Mouse (Mus musculus): ENCODE measurements around the gene Pbx1.

The Pbx1 gene

GRCm38 (mm10) chr1:168307275-168308182 lies 124.5 kb downstream of the Pbx1 start:
- DNase-seq (ENCODE audit: low read depth, low spot score), result no peak

- no peak for DNase-seq (ENCODE audit: low read depth, low spot score)
Measured at GRCm38 (mm10) chr1:168300505-168300904, 131.6 kb downstream of the Pbx1 start.

GRCm38 (mm10) chr1:168299928-168300365 lies 132.1 kb downstream of the Pbx1 start:
- no peak for DNase-seq (ENCODE audit: low read depth, low spot score)

DNA sequence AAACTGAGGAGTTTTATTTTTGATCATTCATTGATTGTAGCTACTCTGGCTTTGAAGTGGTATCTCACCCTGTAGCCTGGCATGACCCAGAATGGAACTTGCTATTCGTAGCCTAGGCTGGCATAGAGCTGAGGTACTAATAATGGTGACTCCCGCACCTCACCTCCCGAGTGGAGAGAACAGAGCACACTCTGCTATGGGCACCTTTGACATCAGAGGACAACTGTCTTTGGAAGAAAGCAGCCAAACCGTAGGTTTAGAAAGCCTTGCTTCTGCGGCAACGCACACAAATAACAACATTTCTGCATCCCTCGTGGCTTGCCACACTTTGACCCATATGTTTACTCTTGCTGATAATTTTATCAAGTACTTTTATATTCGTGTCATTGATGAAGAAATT lies 132.9 kb downstream of the Pbx1 start:
- DNase-seq (ENCODE audit: low read depth, low spot score), result no peak

DNA sequence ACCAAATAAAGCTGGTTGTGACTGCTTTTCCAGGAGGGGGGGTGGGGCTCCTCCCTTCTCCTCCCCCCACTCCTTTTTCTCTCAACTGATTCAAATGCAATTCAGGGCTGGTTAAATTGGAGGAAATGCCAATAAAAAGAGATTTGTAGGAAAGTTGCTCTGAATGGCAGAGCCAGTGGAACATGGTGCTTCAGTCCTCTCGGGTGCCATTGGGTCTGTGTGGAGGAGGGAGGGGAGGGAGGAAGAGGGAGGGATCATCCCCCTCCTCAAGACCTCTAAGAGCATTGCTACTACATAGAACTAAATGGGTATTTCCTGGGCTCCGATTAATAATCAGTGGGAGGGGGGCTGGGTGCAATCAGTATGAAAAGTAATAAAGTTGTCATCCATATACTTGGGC lies 135.8 kb downstream of the Pbx1 start:
- no peak for DNase-seq (ENCODE audit: low read depth, low spot score)

DNA sequence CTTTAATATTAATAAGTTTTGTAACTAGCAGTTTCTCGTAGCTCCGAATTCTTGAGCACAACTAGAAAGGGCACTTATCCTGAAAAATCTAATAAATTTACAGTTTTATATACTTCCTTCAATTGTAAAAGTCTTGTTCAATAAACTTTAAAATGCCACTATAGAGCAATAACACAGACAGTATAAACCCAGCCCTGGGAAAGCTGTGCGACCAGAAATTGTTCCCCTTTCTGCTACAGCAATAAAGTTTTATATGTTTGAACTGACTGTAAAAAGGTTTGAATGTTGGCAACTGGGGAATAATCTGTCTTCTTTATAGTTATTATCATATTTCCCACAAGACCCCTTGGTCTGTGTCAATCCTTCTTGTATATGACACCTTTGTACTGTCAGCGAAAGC lies 136.3 kb downstream of the Pbx1 start:
- DNase-seq (ENCODE audit: low read depth, low spot score), result no peak

GRCm38 (mm10) chr1:168293673-168294072 lies 138.4 kb downstream of the Pbx1 start:
- DNase-seq (ENCODE audit: low read depth, low spot score), result no peak

- DNase-seq (ENCODE audit: low read depth, low spot score), result no peak
Measured at GRCm38 (mm10) chr1:168292106-168292505, 140.0 kb downstream of the Pbx1 start.

DNA sequence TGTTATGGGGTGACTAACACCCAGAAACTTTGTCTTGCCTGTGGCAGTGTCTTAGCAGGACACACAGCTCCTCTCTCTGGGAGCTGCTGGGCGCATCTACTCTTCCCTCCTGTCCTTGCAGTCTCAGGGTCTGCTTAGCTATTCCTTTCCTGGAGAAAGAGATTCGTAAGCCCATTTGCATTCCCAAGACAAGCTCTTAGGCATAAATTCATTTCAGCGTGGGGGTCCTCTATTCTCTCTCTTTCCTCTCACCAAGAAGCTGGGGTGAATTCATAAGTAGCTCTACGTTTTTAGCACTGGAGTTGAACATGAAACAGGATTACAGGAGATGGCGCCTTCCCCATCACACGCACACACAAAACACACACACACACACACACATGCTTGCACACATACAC lies 140.4 kb downstream of the Pbx1 start:
- DNase-seq (ENCODE audit: low read depth, low spot score), result no peak

GRCm38 (mm10) chr1:168291001-168291642 lies 140.9 kb downstream of the Pbx1 start:
- DNase-seq (ENCODE audit: low read depth, low spot score), result no peak

DNA sequence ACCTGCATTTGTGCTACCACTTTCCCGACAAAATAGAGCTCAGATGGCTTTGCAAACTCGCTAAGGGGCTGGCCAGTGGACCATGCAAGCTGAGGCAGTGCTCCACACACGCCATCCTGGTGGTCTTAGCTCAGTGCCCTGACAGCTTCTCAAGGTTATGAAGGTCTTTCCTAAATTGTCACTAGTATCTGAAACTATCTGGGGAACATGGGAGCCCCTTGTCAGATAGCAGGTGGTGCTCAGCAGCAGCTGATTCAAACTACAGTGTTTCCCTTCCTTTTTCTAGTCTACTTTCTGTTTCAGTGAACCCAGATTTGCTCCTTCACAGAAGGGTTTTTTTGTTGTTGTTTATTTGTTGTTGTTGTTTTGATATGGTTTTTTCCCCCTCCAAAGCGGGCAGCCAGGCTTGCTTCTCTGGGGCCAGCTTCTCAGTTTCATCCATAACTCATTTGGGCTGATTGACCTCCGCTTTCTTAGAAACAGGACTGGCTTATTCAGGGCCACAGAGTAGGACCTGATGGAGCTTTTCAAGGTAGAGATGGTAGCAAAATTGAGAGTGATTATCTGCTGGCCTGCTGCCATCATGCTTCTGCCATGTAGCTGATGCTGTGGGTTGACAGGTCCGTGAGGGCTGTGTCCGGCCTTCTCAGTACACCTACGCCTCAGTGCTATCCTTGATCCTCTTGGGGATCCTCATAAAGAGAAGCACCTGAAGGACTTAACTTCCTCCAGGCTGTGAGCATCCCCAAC lies 141.7 kb downstream of the Pbx1 start:
- DNase-seq (ENCODE audit: low read depth, low spot score), result no peak

GRCm38 (mm10) chr1:168288891-168289545 lies 143.1 kb downstream of the Pbx1 start:
- no peak for DNase-seq (ENCODE audit: low read depth, low spot score)

GRCm38 (mm10) chr1:168287843-168288591 lies 144.1 kb downstream of the Pbx1 start:
- no peak for DNase-seq (ENCODE audit: low read depth, low spot score)

DNA sequence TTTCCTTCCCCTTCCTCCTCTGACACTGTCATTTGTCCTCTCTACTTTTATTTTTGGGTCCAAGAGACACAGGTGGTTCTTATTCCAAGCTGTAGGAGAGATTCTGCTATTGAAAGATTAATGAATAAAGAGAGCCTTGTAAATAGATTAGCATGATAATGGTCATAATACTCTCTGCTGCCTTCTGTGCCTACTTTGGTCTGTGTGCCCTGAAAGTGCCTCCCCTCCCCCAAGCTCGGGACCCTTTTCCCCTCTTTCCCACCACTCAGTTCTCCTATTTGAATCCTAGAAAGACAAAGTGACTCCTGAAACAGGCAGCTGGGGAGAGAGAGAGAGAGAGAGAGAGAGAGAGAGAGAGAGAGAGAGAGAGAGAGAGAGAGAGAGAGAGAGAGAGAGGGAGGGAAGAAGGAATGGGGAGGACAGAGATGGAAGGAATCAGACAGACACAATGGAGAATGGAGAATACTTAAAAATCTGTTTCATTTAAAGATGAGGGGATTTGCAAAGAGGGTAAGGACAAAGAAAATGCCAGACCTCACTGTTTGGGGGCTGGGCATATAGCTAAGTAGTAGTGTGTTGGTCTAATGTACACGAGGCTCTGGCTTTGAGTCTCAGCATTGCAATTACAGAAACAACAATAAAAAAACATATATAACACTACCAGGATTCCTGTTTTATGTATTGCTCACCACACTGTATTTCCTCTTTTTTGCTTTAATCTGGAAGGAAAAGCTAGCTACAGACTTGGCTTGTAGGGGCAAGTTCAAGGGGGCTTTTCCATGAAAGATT lies 145.0 kb downstream of the Pbx1 start:
- DNase-seq (ENCODE audit: low read depth, low spot score), result no peak

DNA sequence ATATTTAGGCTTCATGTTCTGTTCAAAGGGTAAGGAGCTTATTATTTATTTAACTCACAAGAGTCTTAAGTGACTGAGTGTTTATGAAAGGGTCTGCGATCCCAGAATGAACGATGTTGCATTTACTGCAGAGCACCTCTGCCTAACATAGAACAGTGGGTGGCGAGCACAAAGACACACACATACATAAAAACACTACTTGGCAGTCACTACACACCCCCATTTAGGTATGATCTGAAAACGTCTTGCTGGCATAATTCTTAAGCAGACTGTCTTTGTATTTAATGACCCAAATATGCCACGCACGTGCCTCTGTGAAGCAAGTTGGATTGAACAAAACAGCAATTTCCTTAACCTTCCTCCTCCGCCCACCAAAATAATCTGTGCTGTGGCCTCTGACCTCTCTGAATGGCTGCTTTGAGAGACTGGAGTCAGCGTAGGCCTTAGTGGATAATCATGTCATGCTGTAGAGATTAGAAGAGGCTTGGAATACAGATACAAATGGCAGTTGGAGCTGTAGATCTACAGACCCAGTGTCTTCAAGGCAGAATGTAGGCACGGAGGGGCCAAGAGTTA lies 147.4 kb downstream of the Pbx1 start:
- DNase-seq (ENCODE audit: low read depth, low spot score), result no peak

DNA sequence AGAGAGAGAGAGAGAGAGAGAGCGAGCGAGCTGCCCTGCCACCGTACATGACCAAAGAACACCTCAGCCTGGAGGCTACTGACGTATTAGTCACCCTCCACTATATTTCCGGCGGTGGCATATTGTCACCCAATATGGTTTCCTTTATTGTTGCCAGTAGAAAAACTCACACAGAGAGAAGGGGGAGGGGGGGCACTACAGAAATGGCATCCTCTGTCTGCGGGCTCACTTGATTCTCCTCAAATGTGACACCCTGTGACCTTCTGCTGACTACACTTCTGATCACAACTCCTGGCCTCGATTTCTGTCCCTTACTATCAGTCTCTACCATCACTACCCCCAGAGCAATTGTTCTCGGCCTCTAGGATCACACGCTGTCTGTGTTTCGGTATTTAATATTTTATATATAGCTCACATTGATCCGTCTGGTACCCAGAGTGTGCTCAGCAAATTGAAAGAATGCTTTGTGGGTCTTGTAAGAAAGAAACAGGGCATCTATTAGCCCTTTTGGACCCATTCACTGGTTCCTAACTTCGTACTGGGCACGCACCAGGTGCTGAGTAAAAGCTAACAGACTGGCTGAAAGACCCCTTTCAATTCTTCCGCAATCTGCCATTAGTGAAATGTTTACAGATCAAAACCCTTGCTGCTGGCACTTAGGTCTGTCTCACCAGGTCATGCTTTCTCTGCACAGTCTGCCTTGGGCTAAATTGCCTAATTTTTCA lies 148.1 kb downstream of the Pbx1 start:
- DNase-seq (ENCODE audit: low read depth, low spot score), result no peak

DNA sequence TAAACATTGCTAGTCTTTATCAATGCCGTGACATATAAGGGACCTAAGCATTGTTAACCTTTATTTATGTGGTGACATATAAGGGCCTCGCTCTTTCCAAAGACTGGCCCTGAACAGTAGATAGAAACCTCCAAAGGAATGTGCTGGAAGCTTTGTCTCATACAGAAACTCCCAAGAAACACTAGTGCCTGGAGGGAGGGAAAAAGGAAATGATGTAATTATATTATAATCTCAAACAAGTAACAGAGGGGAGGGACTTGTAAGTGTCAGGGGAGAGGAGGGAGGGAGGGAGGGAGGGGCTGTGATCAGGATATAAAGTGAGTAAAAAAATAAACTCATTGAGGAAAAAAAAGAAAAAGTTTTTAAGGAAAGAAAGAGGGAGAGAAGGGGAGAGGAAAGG lies 148.6 kb downstream of the Pbx1 start:
- no peak for DNase-seq (ENCODE audit: low read depth, low spot score)

DNA sequence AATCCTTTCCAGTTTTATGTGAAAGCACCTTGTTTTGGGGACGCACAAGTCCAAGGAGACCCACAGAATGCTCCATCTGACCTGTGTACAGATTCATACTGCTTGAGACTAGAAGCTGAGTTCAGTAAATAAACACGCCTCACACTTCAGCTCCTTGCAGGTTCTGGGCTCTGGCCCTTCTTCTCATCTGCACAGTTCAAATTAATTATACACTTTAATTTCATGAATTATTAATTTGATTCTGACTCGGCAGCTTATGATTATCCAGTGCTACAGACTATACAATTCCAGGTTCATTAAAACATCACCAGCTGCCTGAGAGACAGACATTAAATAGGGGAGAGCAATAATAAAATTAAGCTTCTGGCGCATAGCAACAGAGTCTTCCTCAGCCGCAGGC lies 156.4 kb downstream of the Pbx1 start:
- no peak for DNase-seq (ENCODE audit: low read depth, low spot score)

GRCm38 (mm10) chr1:168274296-168274695 lies 157.8 kb downstream of the Pbx1 start:
- no peak for DNase-seq (ENCODE audit: low read depth, low spot score)

Measured in skeletal muscle tissue, adult 2 months (tissue).